Mouse (Mus musculus) embryo, embryonic 10.5 days (tissue): ENCODE measurements around the gene Olfr1222.
"Not testable (repeated sequence)": the region's sequence is repeated elsewhere in the genome, so short reads cannot be mapped to it uniquely, and the experiment has no call there.

ENCODE experiments used
- DNase-seq: peaks from one replicate; pipeline ENCODE4 v3.0.0-alpha.2; 2015; ENCODE audit warnings: low spot score

Olfr1222 gene

DNA sequence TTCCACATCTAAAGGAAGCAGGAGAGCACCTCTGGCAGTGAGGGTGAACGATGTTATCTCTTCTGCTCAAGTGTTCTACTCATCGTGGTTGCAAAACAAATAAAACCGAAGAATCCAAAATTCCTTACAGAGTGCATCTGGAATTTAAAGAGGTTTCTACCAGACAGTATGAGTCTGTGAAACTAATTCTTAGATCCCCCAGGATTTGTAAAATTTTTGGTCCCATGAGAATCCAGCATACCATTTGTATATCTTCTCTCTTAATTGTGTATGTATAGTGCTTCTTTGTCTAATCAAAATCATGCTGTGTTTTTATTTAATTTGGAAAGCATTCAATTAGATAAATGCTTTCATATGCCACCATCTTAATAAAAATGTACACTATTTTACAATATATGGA lies at the start of gene Olfr1222:
TSS of gene Olfr1222 (minus strand) at position 101 of the 400 bp plus-strand sequence.
- no peak for DNase-seq

DNA sequence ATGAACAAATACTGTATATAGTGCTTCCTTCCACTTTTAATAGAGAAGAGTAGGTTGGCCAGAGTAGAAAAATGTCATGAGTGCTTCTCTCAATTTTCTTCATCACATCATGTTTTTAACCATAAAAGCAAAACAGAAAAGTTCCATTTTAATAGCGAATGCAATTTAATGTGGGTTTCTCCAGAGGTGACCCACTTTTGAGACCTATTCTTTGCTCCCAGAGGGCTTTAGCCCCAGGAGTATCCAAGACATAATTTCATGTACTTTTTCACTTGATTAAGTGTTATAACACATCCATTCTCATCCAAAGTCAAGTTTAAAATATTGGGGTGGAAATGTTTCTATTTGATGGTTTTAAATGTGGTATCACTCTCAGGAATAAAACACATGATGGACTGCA lies 41.7 kb upstream of the Olfr1222 start, which contains the start of gene Olfr1225:
TSS of gene Olfr1225 (minus strand) at position 101 of the 400 bp plus-strand sequence.
- DNase-seq, result no peak

DNA sequence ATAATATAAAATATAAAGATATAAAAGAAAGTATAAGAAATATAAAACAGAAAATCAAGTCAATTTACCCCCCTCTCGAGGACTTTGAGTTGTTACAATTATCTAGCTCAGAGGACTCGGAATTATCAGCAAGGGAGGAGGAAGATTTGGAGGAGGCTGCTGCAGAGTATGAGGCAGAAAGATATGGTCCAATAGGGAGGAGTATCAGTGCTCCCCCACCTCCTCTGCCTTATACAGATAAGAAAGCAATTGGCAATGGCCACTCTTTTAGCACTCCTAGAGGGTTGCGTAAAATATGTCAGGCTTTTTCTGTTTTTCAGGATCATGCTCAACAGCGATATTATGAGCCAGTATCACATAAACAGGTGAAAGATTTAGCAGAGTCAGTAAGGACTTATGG lies 31.9 kb upstream of the Olfr1222 start:
- not testable (repeated sequence) for DNase-seq

DNA sequence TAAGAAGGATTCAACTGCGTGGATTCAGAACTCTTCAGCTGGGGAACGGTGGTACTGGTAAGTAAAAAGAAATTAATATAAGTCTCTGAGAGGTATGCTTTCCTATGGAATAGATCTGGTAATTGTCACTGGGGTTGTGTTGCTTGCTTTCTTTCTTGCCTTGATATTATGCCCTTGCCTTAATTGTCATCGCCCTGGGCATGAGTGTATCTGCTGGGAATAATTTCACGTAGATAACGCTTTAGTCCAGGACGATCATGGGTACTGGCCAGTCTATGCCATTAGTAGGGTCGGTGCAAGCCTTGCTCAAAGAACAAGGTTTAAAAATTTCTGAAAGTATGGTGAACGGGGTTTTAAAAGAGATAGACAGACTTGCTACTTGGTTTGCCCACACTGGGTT lies 31.1 kb upstream of the Olfr1222 start, which contains the start of gene Olfr1224-ps1:
TSS of gene Olfr1224-ps1 (minus strand) at position 101 of the 400 bp plus-strand sequence.
- not testable (repeated sequence) for DNase-seq

DNA sequence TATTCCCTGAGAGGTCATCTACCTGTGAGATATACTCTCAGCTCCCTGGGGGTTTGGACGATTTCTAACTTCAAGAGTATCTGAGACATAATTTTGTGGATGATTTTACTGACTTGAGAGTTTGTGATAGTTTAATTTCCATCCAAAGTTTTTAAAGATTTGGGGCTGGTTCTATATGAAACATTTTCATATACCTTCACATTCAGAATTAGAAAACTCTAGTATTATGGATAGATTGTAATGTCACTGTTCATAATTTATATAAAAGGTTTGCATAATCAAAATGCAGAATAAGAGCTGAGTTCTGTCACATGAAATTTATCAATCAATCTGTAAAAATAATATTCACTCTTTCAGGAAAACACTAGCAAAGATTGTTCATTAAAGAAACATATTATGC lies 18.6 kb upstream of the Olfr1222 start, which contains the start of gene Olfr1223:
TSS of gene Olfr1223 (minus strand) at position 101 of the 400 bp plus-strand sequence.
- no peak for DNase-seq

DNA sequence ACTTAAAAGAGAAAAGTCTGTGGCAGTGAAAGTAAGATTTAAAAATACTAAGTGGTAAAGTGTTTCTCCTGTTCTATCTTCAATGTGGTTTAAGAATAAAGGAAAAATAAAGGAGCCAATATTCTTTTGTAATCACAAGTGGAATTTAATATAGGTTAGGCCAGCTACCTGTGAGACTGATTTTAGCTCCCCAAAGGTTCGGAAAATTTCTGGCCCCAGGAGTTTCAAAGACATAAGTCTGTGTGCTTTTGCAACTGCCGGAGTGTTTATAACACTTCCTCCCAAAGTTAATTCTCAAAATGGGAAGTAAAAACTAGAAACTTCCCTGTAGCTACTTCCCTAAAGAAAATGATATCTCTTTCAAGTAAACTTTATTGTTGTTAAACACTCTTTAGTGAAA lies 15.7 kb downstream of the Olfr1222 start, which contains the start of gene Olfr1221:
TSS of gene Olfr1221 (minus strand) at position 101 of the 400 bp plus-strand sequence.
- DNase-seq, result no peak

DNA sequence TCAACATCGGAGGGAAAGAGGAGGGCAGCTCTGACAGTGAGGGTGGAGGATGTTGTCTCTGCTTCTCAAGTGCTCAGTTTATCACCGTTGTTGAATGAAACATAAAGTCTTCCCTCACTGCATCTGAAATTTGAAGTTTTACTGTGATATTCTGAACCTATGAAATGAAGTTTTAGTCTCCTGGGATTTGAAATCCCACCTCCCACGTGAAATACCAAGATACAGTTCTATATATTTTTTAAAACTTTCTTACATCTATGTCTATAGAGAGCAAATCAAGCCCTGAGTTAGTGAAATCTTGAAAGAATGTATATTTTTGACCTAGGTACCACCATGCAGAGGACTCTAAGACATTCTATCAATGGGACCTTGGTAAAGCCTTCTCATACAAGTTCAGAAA lies 26.1 kb downstream of the Olfr1222 start, which contains the start of gene Olfr1220:
TSS of gene Olfr1220 (minus strand) at position 101 of the 400 bp plus-strand sequence.
- DNase-seq, result no peak

DNA sequence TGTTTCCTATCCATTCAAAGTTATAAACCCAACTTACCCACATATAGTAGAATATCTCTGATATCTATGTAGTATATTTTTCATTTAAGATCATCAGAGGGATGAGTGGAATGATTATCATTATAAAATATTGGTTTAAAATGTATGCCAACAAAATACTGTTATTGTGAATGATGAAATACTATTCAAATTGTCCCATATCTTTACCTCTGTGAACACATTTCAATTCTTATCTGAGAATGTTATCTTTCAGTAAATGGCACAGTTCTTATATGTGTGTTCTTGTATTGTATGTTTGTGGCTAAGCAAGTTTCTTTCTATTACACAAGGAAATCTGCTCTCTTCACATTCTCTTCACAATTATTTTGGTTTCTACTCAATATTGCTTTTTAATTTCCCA lies 27.2 kb downstream of the Olfr1222 start:
- DNase-seq, result no peak

DNA sequence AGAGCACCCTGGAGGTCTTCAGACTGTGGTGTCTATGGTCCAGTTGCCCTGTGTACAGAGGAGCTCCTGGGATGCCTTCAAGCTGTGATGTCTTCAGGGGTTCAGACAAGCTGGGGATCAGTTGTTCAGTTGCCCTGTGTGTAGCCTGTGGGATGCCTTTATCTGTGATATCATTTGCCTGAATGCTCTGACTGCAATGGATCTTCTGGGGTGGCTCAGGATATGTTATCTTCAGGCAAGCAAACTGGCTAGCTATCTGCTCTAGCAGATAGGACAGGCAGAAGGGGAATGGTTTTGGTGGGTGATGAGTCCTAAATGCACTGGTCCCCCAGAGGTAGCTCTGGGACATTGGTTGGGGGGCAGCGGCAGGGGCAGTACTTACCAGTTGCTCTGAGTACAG lies 39.0 kb downstream of the Olfr1222 start:
- no peak for DNase-seq

DNA sequence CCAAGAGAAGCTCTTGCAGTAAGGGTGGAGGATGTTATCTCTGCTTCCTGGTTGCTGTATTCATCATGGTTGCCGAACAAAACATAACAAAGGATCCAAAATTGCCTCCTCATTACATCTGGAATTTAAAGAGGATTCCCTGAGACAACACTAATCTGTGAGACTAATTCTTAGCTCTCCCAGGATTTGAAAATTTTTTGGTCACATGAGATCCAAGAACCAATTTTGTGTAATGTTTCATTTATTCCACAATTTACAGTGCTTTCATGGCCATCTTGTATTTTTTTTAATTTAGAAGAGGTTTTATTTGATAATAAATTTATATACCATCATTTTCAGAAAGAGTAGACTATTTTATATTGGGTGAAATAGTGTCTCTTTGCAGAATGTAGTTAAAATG lies 49.4 kb downstream of the Olfr1222 start, which contains the start of gene Olfr1219:
TSS of gene Olfr1219 (minus strand) at position 101 of the 400 bp plus-strand sequence.
- DNase-seq, result no peak

DNA sequence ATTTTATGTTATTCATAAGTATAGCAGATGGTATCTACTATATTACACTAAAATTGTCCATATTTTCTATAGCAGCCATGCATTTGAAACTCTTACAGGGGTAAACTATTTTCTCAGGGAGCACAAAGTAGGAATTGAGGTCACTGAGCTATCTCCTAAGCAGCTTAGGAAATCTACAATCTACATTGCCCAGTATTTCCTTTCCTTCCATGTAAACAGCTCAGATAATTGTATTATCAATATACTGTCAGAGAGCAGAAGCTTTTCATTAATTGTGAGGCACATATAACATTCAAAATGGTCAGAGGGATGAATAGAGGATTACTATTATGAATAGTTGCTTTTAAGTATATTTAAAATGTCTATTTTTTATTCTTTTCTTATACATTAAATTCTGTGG lies 51.4 kb downstream of the Olfr1222 start:
- no peak for DNase-seq
